9 mouse cellular contexts compared by ENCODE assay signal in genomic region chr1:167660521-167661101, GRCm38 (mm10). TPM values are rescaled to one million over a fixed set of nuclear protein-coding genes. Genes with fewer than 3 reads are reported as not detected.
A peak's percentile ranks its signal among the peaks of the same experiment; 100 is the strongest.
DNase-seq lines count a peak whose midpoint lies in the region; ATAC-seq and TF ChIP-seq lines count a peak whose summit lies in the region.
"Had no signal": no experiment of that assay in that cellular context is flagged by ENCODE, and none has a peak within 500 bp of the region (broad histone marks: within the 10 kb centered on the region; RNA-seq: fewer than 3 reads in every experiment).

No protein-coding gene starts in this region.

- TF ChIP-seq CTCF in cerebellum, adult 2 months (IDR thresholded peaks at IDR 0.05; ENCODE audit: borderline replicate concordance, insufficient read depth, low read depth, low read length), result no peak
- no peak for TF ChIP-seq CTCF in stomach, postnatal 0 days (IDR thresholded peaks at IDR 0.05; ENCODE audit: low read depth)

- no peak for TF ChIP-seq POLR2A in cerebellum, adult 2 months (IDR thresholded peaks at IDR 0.05; ENCODE audit: borderline replicate concordance, insufficient read depth, low read length)

- H3K4me1 ChIP-seq in ES-E14 (ENCODE audit: control insufficient read depth in 2 of 2, insufficient read depth in 2 of 2, low read length in 2 of 2, poor library complexity in 1 of 2), result peaks cover 0 to 2% of the 10 kb centered on the region in 2 experiments; a peak in 2 of 4 replicates
- no peaks in the 10 kb centered on the region for H3K4me1 ChIP-seq in cerebellum, adult 2 months (ENCODE audit: control insufficient read depth, insufficient read depth, low read length)
- H3K4me1 ChIP-seq in midbrain, embryonic 11.5 days (ENCODE audit: control insufficient read depth, insufficient read depth, low read length), result peaks cover 10% of the 10 kb centered on the region; the same call in 1 of the 2 replicates
- H3K4me1 ChIP-seq in stomach, postnatal 0 days (replicated peaks; ENCODE audit: control insufficient read depth, insufficient read depth), result 0 out of 2 replicates have a peak, but pooled peaks cover 2% of the 10 kb centered on the region

- WGBS in cerebellum, adult 2 months, result 1% methylated on average over 21 of the region's 21 CpGs
- under 1% methylated on average over 21 of the region's 21 CpGs for WGBS in midbrain, embryonic 11.5 days
- WGBS in stomach, postnatal 0 days, result 2% methylated on average over 21 of the region's 21 CpGs

- H3K4me2 ChIP-seq in midbrain, embryonic 11.5 days, result peak overlapping the region; percentile 44
- H3K4me2 ChIP-seq in stomach, postnatal 0 days (replicated peaks; ENCODE audit: low read depth), result peak overlapping the region; percentile 53

- peak; percentile 90 to 93 for ATAC-seq in hematopoietic stem cell, adult 5-6 weeks (replicated peaks in 1 of 2; ENCODE audit: insufficient read depth in 1 of 2, low FRiP score in 2 of 2, low TSS enrichment in 1 of 2, low read depth in 1 of 2, poor library complexity in 2 of 2, severe bottlenecking in 2 of 2)
- ATAC-seq in midbrain, embryonic 11.5 days (ENCODE audit: low FRiP score), result peak; percentile 52; the same call in 1 of the 2 replicates
- ATAC-seq in stomach, postnatal 0 days (ENCODE audit: low FRiP score, low TSS enrichment), result peak; percentile 75

- TF ChIP-seq EP300 in stomach, postnatal 0 days (optimal IDR thresholded peaks at IDR 0.05), result no peak

- H3K27me3 ChIP-seq in cerebellum, adult 2 months (ENCODE audit: control insufficient read depth, insufficient read depth, low read length), result no peaks in the 10 kb centered on the region
- H3K27me3 ChIP-seq in midbrain, embryonic 11.5 days (ENCODE audit: control insufficient read depth, insufficient read depth, low read length), result peaks cover 20% of the 10 kb centered on the region
- H3K27me3 ChIP-seq in stomach, postnatal 0 days (ENCODE audit: control insufficient read depth, insufficient read depth, low read length), result no peaks in the 10 kb centered on the region

- no peaks in the 10 kb centered on the region for H3K36me3 ChIP-seq in ES-E14 (ENCODE audit: control insufficient read depth, insufficient read depth, low read length, poor library complexity, severe bottlenecking)
- H3K36me3 ChIP-seq in midbrain, embryonic 11.5 days (ENCODE audit: control insufficient read depth, insufficient read depth, low read length), result no peaks in the 10 kb centered on the region
- H3K36me3 ChIP-seq in stomach, postnatal 0 days (ENCODE audit: control insufficient read depth, insufficient read depth, low read length), result no peaks in the 10 kb centered on the region

- peak overlapping the region; percentile 38 to 59 for H3K4me3 ChIP-seq in ES-E14 (ENCODE audit: insufficient read depth in 1 of 2, low read depth in 1 of 2, low read length in 2 of 2, poor library complexity in 1 of 2, severe bottlenecking in 1 of 2)
- H3K4me3 ChIP-seq in cerebellum, adult 2 months (replicated peaks; ENCODE audit: insufficient read depth, low read depth, low read length), result peak overlapping the region; percentile 31
- H3K4me3 ChIP-seq in midbrain, embryonic 11.5 days (ENCODE audit: low read depth, low read length), result peak overlapping the region; percentile 19
- H3K4me3 ChIP-seq in stomach, postnatal 0 days (ENCODE audit: low read depth, low read length), result peak overlapping the region; percentile 18; the same call in 1 of the 2 replicates

- no peak for DNase-seq in ES-E14 (ENCODE audit: low read depth, low spot score)
- DNase-seq in cerebellum, adult 2 months, result peak; percentile 34 to 44
- DNase-seq in frontal cortex, postnatal 10 days (ENCODE audit: low spot score in 2 of 2), result peak; percentile 43 to 53
- DNase-seq in layer of hippocampus, adult 8-10 months (ENCODE audit: low spot score in 2 of 2), result peak; percentile 37 to 42
- peak; percentile 91 for DNase-seq in midbrain, embryonic 11.5 days (ENCODE audit: low spot score, missing footprints)
- peak; percentile 50 for DNase-seq in stomach, postnatal 0 days (ENCODE audit: low spot score)
- DNase-seq in spleen, adult 12 weeks (ENCODE audit: low spot score), result no peak

- no peak overlapping the region for H3K27ac ChIP-seq in ES-E14 (ENCODE audit: insufficient read depth, low read depth, low read length, poor library complexity, severe bottlenecking)
- no peak overlapping the region for H3K27ac ChIP-seq in cerebellum, adult 2 months (ENCODE audit: insufficient read depth, low read length)
- H3K27ac ChIP-seq in midbrain, embryonic 11.5 days (ENCODE audit: low read depth, low read length), result no peak overlapping the region
- no peak overlapping the region for H3K27ac ChIP-seq in stomach, postnatal 0 days (replicated peaks)
- H3K27ac ChIP-seq: macrophage had no signal

- in situ Hi-C loops in ES-E14 (cut with MboI; ENCODE audit: low sequenced_read_pairs in 2 of 2, unreplicated experiment in 2 of 2), result no loop called here

- H3K9ac ChIP-seq in ES-E14 (ENCODE audit: insufficient read depth, low read depth, low read length, poor library complexity, severe bottlenecking), result no peak overlapping the region
- no peak overlapping the region; the same call in 1 of the 2 replicates for H3K9ac ChIP-seq in midbrain, embryonic 11.5 days (ENCODE audit: low read length)
- no peak overlapping the region for H3K9ac ChIP-seq in stomach, postnatal 0 days (ENCODE audit: low read length)

- no peaks in the 10 kb centered on the region for H3K9me3 ChIP-seq in ES-E14 (ENCODE audit: control insufficient read depth, insufficient read depth, low read depth, low read length)
- H3K9me3 ChIP-seq in midbrain, embryonic 11.5 days (ENCODE audit: control insufficient read depth, low read length), result no peaks in the 10 kb centered on the region
- no peaks in the 10 kb centered on the region for H3K9me3 ChIP-seq in stomach, postnatal 0 days (ENCODE audit: control insufficient read depth, low read length)

TF ChIP-seq in ES-E14, 5 proteins besides CTCF, POLR2A, EP300 and RAD21:
- no peak for TF ChIP-seq ZC3H11A (IDR thresholded peaks at IDR 0.05; ENCODE audit: borderline replicate concordance, low read depth, low read length)

RNA-seq across cellular contexts. Expression of gene Lmx1a, which starts 28.4 kb away (rescaled TPM):
- 1.4 and 2.0 TPM in 2 replicates for total RNA-seq in ES-E14 (2012; rRNA removed)
- 1.1 and 1.3 TPM in 2 replicates for polyA plus RNA-seq in cerebellum, adult 2 months (2012; rRNA removed)
- total RNA-seq in hematopoietic stem cell, adult 5-6 weeks (2017), result not detected in 2 replicates
- under 1 TPM in 1 of 4 experiments, not detected in 3; 0.16 TPM for total RNA-seq in layer of hippocampus, adult 8-10 months (2022)
- 16.5 and 18.7 TPM in 2 replicates for polyA plus RNA-seq in midbrain, embryonic 11.5 days (2014; fragmentation: Nextera tagmentation; extraction: Ambion mirVana)
- 0.02 TPM in 1 of 2 replicates, not detected in the other for polyA plus RNA-seq in stomach, postnatal 0 days (2015; fragmentation: Nextera tagmentation; extraction: Ambion mirVana)
- polyA plus RNA-seq: macrophage had no signal

Comparison
In these comparisons a context has a peak if more than half of its experiments do, and no peak if none do; other contexts are left out.
1. DNase-seq: peak in cerebellum, adult 2 months (2 of 2), frontal cortex, postnatal 10 days (2 of 2), layer of hippocampus, adult 8-10 months (2 of 2), midbrain, embryonic 11.5 days (single experiment) and stomach, postnatal 0 days (single experiment); none in ES-E14 (single experiment) and spleen, adult 12 weeks (single experiment).
2. Peak in every context shown above with its lines, with median percentiles within 50 percentile points of each other: H3K4me3 ChIP-seq and ATAC-seq.